Mouse (Mus musculus) macrophage (primary cell): ENCODE measurements around the gene Ubox5. TPM values are rescaled to one million over a fixed set of nuclear protein-coding genes. Genes with fewer than 3 reads are reported as not detected.

Source experiments
- polyA plus RNA-seq: library from polyadenylated mRNA; stranded (reverse); fragments of 250-400 nt; gene quantifications from 3 replicates; pipeline ENCODE4 v1.2.4, GENCODE M21; 2018; ENCODE audit warnings: inconsistent platforms

Ubox5 gene
- polyA plus RNA-seq, 1 experiment from 2014 or later: 3.9 TPM

Other genes with a start within 250 kb of the Ubox5 start
- 0.23 TPM in 1 of 3 replicates, not detected in the others for gene Cpxm1, start 232.5 kb downstream of the Ubox5 start, polyA plus RNA-seq
- not detected in 3 replicates for gene Gm28372, start 224.8 kb downstream of the Ubox5 start, polyA plus RNA-seq
- not detected in 3 replicates for gene 1700020A23Rik, start 224.8 kb downstream of the Ubox5 start, polyA plus RNA-seq
- not detected in 3 replicates for gene Tmem239, start 223.6 kb downstream of the Ubox5 start, polyA plus RNA-seq
- gene Vps16, start 205.7 kb downstream of the Ubox5 start, polyA plus RNA-seq: 40.1 to 54.6 TPM (median 47.9 TPM) in 3 replicates
- 9.0 to 12.8 TPM (median 11.4 TPM) in 3 replicates for gene Pced1a, start 205.3 kb downstream of the Ubox5 start, polyA plus RNA-seq
- 146 to 403 TPM (median 209 TPM) in 3 replicates for gene Ptpra, start 179.8 kb downstream of the Ubox5 start, polyA plus RNA-seq
- gene Mrps26, start 66.3 kb downstream of the Ubox5 start, polyA plus RNA-seq: 14.0 to 43.6 TPM (median 23.4 TPM) in 3 replicates
- gene Oxt, start 53.9 kb downstream of the Ubox5 start, polyA plus RNA-seq: not detected in 3 replicates
- gene Avp, start 47.5 kb downstream of the Ubox5 start, polyA plus RNA-seq: not detected in 3 replicates
- gene Fastkd5, start within 50 bp of the Ubox5 start, polyA plus RNA-seq: 5.1 to 6.4 TPM (median 6.0 TPM) in 3 replicates
- gene Lzts3, start 12.8 kb upstream of the Ubox5 start, polyA plus RNA-seq: 1.2 to 1.6 TPM (median 1.4 TPM) in 3 replicates
- gene Ddrgk1, start 34.6 kb upstream of the Ubox5 start, polyA plus RNA-seq: 102 to 199 TPM (median 109 TPM) in 3 replicates
- gene Itpa, start 37.6 kb upstream of the Ubox5 start, polyA plus RNA-seq: 15.9 to 46.2 TPM (median 32.9 TPM) in 3 replicates
- 0.10 to 0.53 TPM (median 0.38 TPM) in 3 replicates for gene Slc4a11, start 67.5 kb upstream of the Ubox5 start, polyA plus RNA-seq